Mouse (Mus musculus) heart, adult 9 months (tissue): ENCODE measurements around the gene Vmn2r59.
"Not testable (repeated sequence)": the region's sequence is repeated elsewhere in the genome, so short reads cannot be mapped to it uniquely, and the experiment has no call there.

ENCODE experiments used
- DNase-seq, 2 experiments: peaks; one replicate each; pipeline ENCODE4 v3.0.0; 2022; ENCODE audit warnings: low spot score in 2 of 2

Vmn2r59 gene

GRCm38 (mm10) chr7:42058923-42059322, at the start of gene Vmn2r59:
Gene Vmn2r59, minus strand, starts transcription at chr7:42059023.
- no peak for DNase-seq

- DNase-seq, result no peak
These were observed 48.6 kb upstream of the Vmn2r59 start, which contains the start of gene Vmn2r60 for GRCm38 (mm10) chr7:42107470-42107869. Gene Vmn2r60, plus strand, starts transcription at chr7:42107770.

GRCm38 (mm10) chr7:42107061-42107460, 48.2 kb upstream of the Vmn2r59 start:
- not testable (repeated sequence) for DNase-seq
